Mouse (Mus musculus): ENCODE data around the gene Atp9a. TPM values are rescaled to one million over a fixed set of nuclear protein-coding genes. Genes with fewer than 3 reads are reported as not detected.
"Not testable (repeated sequence)": the region's sequence is repeated elsewhere in the genome, so short reads cannot be mapped to it uniquely, and the experiment has no call there.

The Atp9a gene
- polyA plus RNA-seq, 1 experiment from 2014 or later, result 85.0 TPM

DNA sequence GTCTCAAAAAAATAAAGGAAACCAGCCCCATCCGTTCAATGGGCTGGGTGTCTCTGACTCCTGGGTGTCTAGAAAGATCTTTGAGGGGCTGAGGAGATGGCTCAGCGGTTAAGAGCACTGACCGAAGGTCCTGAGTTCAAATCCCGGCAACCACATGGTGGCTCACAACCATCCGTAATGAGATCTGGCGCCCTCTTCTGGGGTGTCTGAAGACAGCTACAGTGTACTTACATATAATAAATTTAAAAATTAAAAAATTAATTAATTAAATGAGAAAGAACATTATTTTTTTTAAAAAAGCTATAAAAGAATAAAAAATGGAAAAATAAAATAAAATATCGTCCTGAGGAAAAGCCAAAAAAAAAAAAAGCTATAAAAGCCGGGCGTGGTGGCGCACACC lies 2.2 kb upstream of the Atp9a start:
- H3K27ac ChIP-seq (ENCODE audit: low read depth, low read length), result not testable (repeated sequence)

DNA sequence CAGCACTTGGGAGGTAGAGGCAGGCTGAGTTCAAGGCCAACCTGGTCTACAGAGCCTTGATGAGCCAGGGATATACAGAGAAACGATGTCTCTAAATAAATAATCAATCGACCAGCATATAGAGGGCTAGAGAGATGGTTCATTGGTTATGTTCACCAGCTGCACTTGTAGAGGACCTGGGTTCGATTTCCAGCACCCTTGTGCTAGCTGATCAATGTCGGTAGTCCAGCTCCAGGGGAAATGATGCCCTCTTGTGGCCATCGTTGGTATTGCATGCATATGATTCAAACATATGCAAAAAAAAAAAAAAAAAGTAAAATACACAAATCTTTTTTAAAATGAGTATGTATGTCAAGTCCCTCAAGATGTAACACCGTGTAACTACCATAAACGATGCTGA lies 440 bp upstream of the Atp9a start:
- peak overlapping the region; percentile 90 for H3K4me3 ChIP-seq (ENCODE audit: low read length)
- no peaks in the 10 kb centered on the region for H3K27me3 ChIP-seq (replicated peaks; ENCODE audit: control insufficient read depth, insufficient read depth, low read length)
- H3K4me2 ChIP-seq (ENCODE audit: low read length), result peak overlapping the region; percentile 69
- 23% methylated on average over 7 of the region's 7 CpGs for WGBS
- no peaks in the 10 kb centered on the region for H3K4me1 ChIP-seq (ENCODE audit: control insufficient read depth, insufficient read depth, low read depth, low read length)
- H3K36me3 ChIP-seq (ENCODE audit: control insufficient read depth, insufficient read depth, low read length), result no peaks in the 10 kb centered on the region
- peak overlapping the region; percentile 98; the same call in 1 of the 2 replicates for H3K9ac ChIP-seq (ENCODE audit: low read depth, low read length)
- H3K9me3 ChIP-seq (ENCODE audit: control insufficient read depth, low read length), result no peaks in the 10 kb centered on the region; the same call in 1 of the 2 replicates
- ATAC-seq, result peak; percentile 4; the same call in 1 of the 2 replicates
- peak overlapping the region; percentile 98 for H3K27ac ChIP-seq (ENCODE audit: low read depth, low read length)

More for the DNA sequence above, 2.2 kb upstream of the Atp9a start:
- H3K36me3 ChIP-seq (ENCODE audit: control insufficient read depth, insufficient read depth, low read length); H3K27me3 ChIP-seq (replicated peaks; ENCODE audit: control insufficient read depth, insufficient read depth, low read length); H3K4me3 ChIP-seq (ENCODE audit: low read length); ATAC-seq; H3K4me2 ChIP-seq (ENCODE audit: low read length); H3K4me1 ChIP-seq (ENCODE audit: control insufficient read depth, insufficient read depth, low read depth, low read length); H3K9me3 ChIP-seq (ENCODE audit: control insufficient read depth, low read length); H3K9ac ChIP-seq (ENCODE audit: low read depth, low read length): not testable (repeated sequence)
- 92% methylated on average over 10 of the region's 10 CpGs for WGBS

DNA sequence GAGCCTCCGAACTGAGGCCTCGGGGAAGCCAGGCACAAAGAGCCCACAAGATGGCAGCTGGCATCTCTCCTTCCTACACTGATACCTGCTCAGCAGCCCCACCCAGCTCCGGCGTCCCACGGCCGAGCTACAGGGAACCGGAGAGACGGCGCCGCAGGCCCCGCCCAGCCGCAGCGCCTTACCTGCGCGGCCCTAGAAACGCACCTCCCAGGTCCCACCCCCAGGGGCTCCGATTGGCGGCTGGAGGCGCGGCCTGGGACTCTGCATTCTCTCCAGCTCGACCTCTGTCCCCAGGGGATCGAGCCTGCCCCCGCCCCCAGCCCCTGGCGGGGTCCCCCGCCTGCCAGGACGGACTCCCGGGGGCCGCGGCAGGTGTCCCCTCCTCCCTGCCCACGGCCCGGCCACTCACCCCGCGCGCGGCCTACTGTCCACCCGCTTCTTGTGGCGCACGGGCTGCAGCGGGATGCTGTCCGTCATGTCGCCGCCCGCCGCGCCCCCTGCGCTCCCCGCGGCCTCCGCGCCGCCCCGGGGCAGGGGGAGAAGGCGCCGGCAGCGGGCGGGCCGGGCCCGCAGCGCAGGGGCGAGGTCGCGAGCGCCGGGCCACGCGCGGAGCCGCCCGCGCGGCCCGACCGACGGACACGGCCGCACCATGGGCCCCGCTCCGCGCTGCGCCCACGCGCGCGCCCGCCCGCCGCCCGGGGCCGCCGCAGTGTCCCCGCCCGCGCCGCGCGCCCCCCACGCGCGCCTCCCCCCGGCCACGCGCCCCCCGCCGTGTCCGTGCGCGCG lies 743 bp downstream of the Atp9a start:
- peak overlapping the region; percentile 69 for H3K4me2 ChIP-seq (ENCODE audit: low read length)
- H3K27ac ChIP-seq (ENCODE audit: low read depth, low read length), result peak overlapping the region; percentile 98
- peak; percentile 87 for ATAC-seq
- no peaks in the 10 kb centered on the region; the same call in 1 of the 2 replicates for H3K9me3 ChIP-seq (ENCODE audit: control insufficient read depth, low read length)
- peak overlapping the region; percentile 98 for H3K9ac ChIP-seq (ENCODE audit: low read depth, low read length)
- H3K4me1 ChIP-seq (ENCODE audit: control insufficient read depth, insufficient read depth, low read depth, low read length), result no peaks in the 10 kb centered on the region
- peak overlapping the region; percentile 90 for H3K4me3 ChIP-seq (ENCODE audit: low read length)
- H3K36me3 ChIP-seq (ENCODE audit: control insufficient read depth, insufficient read depth, low read length), result no peaks in the 10 kb centered on the region
- no peaks in the 10 kb centered on the region for H3K27me3 ChIP-seq (replicated peaks; ENCODE audit: control insufficient read depth, insufficient read depth, low read length)
- 0% methylated on average over 44 of the region's 108 CpGs for WGBS

DNA sequence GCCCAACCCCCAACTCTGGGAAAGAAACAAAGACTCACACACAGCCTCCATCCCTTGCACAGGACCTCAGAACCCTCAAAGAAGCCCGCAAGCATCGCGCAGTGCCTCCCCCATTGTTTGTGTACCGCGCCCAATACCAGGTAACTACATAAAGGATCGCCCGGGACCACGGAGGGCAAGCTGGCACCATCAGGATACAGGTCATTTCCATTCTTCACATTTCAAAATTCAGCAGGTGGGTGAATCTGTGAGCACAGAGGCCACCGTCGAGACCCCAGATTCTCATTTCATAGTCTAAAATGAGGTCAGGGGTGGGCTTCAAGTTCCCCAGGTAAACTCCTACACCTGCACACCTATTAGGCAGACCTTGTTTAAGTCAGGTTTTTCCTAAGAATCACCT lies 1.7 kb downstream of the Atp9a start:
- no peak for ATAC-seq
- WGBS, result 87% methylated on average over 10 of the region's 10 CpGs

DNA sequence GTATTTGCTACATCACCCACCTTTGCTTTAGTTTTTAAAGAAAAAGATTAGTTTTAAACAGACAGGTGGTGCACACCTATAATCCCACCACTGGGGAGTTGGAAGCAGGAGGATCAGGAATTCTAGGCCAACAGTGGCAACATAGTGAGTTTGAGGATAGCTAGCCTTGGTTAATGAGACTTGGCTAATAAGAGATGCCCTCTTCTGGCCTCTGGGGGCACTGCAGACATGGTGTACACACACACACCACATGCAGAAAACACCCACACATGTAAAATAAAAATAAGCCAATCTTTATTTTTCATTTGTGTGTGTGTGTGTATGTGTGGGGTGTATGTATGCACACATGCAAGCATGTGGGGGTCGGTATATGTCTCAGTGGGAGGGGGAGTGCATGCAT lies 3.4 kb downstream of the Atp9a start:
- Histone ChIP-seq H3K27me3 (replicated peaks; ENCODE audit: control insufficient read depth, insufficient read depth, low read length) (no peaks in the 10 kb centered on the region), H3K9ac (ENCODE audit: low read depth, low read length) (no peak overlapping the region), H3K4me3 (ENCODE audit: low read length) (no peak overlapping the region), H3K4me1 (ENCODE audit: control insufficient read depth, insufficient read depth, low read depth, low read length) (peaks cover 4% of the 10 kb centered on the region), H3K9me3 (ENCODE audit: control insufficient read depth, low read length) (no peaks in the 10 kb centered on the region; the same call in 1 of the 2 replicates), H3K4me2 (ENCODE audit: low read length) (no peak overlapping the region), H3K27ac (ENCODE audit: low read depth, low read length) (no peak overlapping the region), H3K36me3 (ENCODE audit: control insufficient read depth, insufficient read depth, low read length) (no peaks in the 10 kb centered on the region)
- WGBS, result 100% methylated on average over 1 of the region's 1 CpGs
- no peak for ATAC-seq

More for the DNA sequence above, 1.7 kb downstream of the Atp9a start:
- Histone ChIP-seq H3K4me3 (ENCODE audit: low read length) (peak overlapping the region; percentile 90), H3K27me3 (replicated peaks; ENCODE audit: control insufficient read depth, insufficient read depth, low read length) (no peaks in the 10 kb centered on the region), H3K4me1 (ENCODE audit: control insufficient read depth, insufficient read depth, low read depth, low read length) (no peaks in the 10 kb centered on the region), H3K36me3 (ENCODE audit: control insufficient read depth, insufficient read depth, low read length) (no peaks in the 10 kb centered on the region), H3K27ac (ENCODE audit: low read depth, low read length) (peak overlapping the region; percentile 98), H3K9me3 (ENCODE audit: control insufficient read depth, low read length) (no peaks in the 10 kb centered on the region; the same call in 1 of the 2 replicates), H3K4me2 (ENCODE audit: low read length) (peak overlapping the region; percentile 69), H3K9ac (ENCODE audit: low read depth, low read length) (peak overlapping the region; percentile 98; the same call in 1 of the 2 replicates)

DNA sequence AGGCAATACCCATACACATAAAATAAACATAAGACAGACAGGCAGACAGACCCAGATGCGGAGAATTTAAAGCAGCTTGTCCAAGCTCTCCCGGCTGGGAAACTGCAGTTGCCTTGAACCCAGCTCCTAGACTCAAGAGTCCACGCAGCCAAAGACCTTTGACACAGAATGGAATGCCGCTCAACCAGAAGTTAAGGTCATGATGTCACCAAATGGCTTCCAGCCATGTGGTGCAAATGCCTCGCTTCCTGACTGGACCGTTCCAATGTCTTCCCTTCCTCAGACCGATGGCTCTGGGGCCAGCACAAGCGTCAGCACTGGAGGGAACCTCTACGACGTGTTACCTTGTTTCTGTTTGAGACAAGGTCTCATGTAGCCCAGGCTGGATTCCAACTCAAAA lies 4.3 kb downstream of the Atp9a start:
- 89% methylated on average over 10 of the region's 10 CpGs for WGBS
- no peaks in the 10 kb centered on the region for H3K27me3 ChIP-seq (replicated peaks; ENCODE audit: control insufficient read depth, insufficient read depth, low read length)
- no peak for ATAC-seq

DNA sequence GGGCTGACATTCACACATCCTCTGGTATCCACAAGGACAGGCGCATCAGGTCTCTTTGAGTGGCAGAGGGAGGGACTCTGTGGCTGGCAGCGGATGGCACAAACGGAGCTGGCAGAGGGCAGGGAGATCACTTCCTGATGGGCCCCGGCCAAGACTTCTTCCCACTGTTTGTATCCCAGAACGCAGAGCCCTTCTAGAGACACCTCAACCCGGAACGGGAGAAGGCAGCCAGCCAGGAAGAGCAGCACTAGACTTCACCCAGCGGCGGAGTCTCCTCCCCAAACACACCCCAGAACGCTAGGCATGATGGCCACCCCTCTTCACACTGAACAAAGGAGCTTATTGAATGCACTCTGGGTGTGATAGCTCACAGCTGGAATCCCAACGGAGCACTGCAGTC lies 8.2 kb downstream of the Atp9a start:
- no peak overlapping the region for H3K9ac ChIP-seq (ENCODE audit: low read depth, low read length)
- H3K4me3 ChIP-seq (ENCODE audit: low read length), result no peak overlapping the region
- H3K4me2 ChIP-seq (ENCODE audit: low read length), result no peak overlapping the region
- no peak for ATAC-seq
- no peaks in the 10 kb centered on the region for H3K27me3 ChIP-seq (replicated peaks; ENCODE audit: control insufficient read depth, insufficient read depth, low read length)
- peaks cover 16% of the 10 kb centered on the region for H3K4me1 ChIP-seq (ENCODE audit: control insufficient read depth, insufficient read depth, low read depth, low read length)
- H3K27ac ChIP-seq (ENCODE audit: low read depth, low read length), result no peak overlapping the region
- H3K36me3 ChIP-seq (ENCODE audit: control insufficient read depth, insufficient read depth, low read length), result no peaks in the 10 kb centered on the region
- no peaks in the 10 kb centered on the region for H3K9me3 ChIP-seq (ENCODE audit: control insufficient read depth, low read length)
- 46% methylated on average over 11 of the region's 11 CpGs for WGBS

More for the DNA sequence above, 4.3 kb downstream of the Atp9a start:
- H3K4me3 ChIP-seq (ENCODE audit: low read length), result no peak overlapping the region
- no peak overlapping the region for H3K27ac ChIP-seq (ENCODE audit: low read depth, low read length)
- H3K9me3 ChIP-seq (ENCODE audit: control insufficient read depth, low read length), result no peaks in the 10 kb centered on the region; the same call in 1 of the 2 replicates
- H3K4me2 ChIP-seq (ENCODE audit: low read length), result no peak overlapping the region
- peaks cover 4% of the 10 kb centered on the region for H3K4me1 ChIP-seq (ENCODE audit: control insufficient read depth, insufficient read depth, low read depth, low read length)
- no peaks in the 10 kb centered on the region for H3K36me3 ChIP-seq (ENCODE audit: control insufficient read depth, insufficient read depth, low read length)
- H3K9ac ChIP-seq (ENCODE audit: low read depth, low read length), result no peak overlapping the region

DNA sequence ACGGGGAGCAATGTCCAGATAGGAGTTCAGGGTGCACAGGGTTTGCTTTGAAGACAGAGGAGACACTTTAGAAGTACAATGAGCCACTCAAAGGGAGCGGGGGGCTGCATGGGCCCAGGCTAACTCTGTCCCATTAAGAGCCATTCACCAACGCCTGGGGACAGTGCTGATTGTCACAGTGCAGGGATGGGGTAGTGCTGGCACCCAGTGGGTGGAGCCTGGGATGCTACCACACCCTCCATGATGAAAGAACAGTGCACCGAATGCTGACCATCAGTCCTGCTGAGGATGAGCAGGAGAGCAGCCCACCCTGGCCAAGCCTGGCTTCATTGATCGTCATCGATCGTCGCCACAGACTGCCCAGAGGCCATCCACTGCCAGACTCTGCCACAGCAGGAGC lies 11.0 kb downstream of the Atp9a start:
- H3K4me1 ChIP-seq (ENCODE audit: control insufficient read depth, insufficient read depth, low read depth, low read length), result peaks cover 19% of the 10 kb centered on the region
- no peaks in the 10 kb centered on the region for H3K36me3 ChIP-seq (ENCODE audit: control insufficient read depth, insufficient read depth, low read length)
- no peaks in the 10 kb centered on the region for H3K9me3 ChIP-seq (ENCODE audit: control insufficient read depth, low read length)
- WGBS, result 66% methylated on average over 8 of the region's 8 CpGs
- no peak overlapping the region for H3K9ac ChIP-seq (ENCODE audit: low read depth, low read length)
- peak overlapping the region; percentile 5; the same call in 1 of the 2 replicates for H3K27ac ChIP-seq (ENCODE audit: low read depth, low read length)
- H3K4me2 ChIP-seq (ENCODE audit: low read length), result no peak overlapping the region
- 0 out of 2 replicates have a peak, but pooled peaks have one; percentile 12 for ATAC-seq
- H3K27me3 ChIP-seq (replicated peaks; ENCODE audit: control insufficient read depth, insufficient read depth, low read length), result no peaks in the 10 kb centered on the region
- H3K4me3 ChIP-seq (ENCODE audit: low read length), result no peak overlapping the region

DNA sequence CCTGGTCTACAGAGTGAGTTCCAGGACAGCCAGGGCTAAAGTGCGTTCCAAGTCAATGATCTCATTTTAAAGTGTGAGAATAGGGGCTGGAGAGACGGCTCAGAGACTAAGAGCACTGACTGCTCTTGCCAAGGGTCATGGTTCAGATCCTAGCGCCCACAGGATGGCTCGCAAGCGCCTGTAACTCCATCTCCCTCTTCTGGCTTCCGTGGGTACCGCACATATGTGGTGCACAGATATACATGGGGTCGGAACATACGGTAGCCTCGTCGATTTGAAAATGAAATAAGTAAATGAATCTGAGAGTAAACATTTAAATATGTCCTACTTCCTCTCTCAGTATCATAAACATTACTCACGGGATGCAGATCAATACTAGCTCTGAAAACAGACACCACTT lies 12.5 kb downstream of the Atp9a start:
- no peak for ATAC-seq
- H3K27ac ChIP-seq (ENCODE audit: low read depth, low read length), result no peak overlapping the region
- 83% methylated on average over 12 of the region's 12 CpGs for WGBS

More for the DNA sequence above, 12.5 kb downstream of the Atp9a start:
- Histone ChIP-seq H3K4me3 (ENCODE audit: low read length) (no peak overlapping the region), H3K9ac (ENCODE audit: low read depth, low read length) (no peak overlapping the region), H3K9me3 (ENCODE audit: control insufficient read depth, low read length) (no peaks in the 10 kb centered on the region), H3K4me1 (ENCODE audit: control insufficient read depth, insufficient read depth, low read depth, low read length) (peaks cover 21% of the 10 kb centered on the region), H3K27me3 (replicated peaks; ENCODE audit: control insufficient read depth, insufficient read depth, low read length) (no peaks in the 10 kb centered on the region), H3K36me3 (ENCODE audit: control insufficient read depth, insufficient read depth, low read length) (no peaks in the 10 kb centered on the region), H3K4me2 (ENCODE audit: low read length) (no peak overlapping the region)

Data from hindbrain, embryonic 16.5 days (tissue).